Mouse (Mus musculus): ENCODE measurements around the gene Sap30bp. TPM values are rescaled to one million over a fixed set of nuclear protein-coding genes. Genes with fewer than 3 reads are reported as not detected.
A peak's percentile ranks its signal among the peaks of the same experiment; 100 is the strongest.

Sap30bp gene
- polyA plus RNA-seq, 1 experiment, result 24.5 TPM

- Histone ChIP-seq H3K27ac (ENCODE audit: insufficient read depth, low read depth, low read length) (no peak overlapping the region), H3K4me3 (ENCODE audit: insufficient read depth, low read length) (peak overlapping the region; percentile 21; the same call in 1 of the 2 replicates), H3K4me1 (ENCODE audit: control insufficient read depth, insufficient read depth, low read length) (peaks cover 10% of the 10 kb centered on the region)
- TF ChIP-seq CTCF (IDR thresholded peaks at IDR 0.05; ENCODE audit: low read depth, low read length) (no peak), POLR2A (IDR thresholded peaks at IDR 0.05; ENCODE audit: borderline replicate concordance, low read depth, low read length) (no peak)
These were observed 72.8 kb downstream of the Sap30bp start for GRCm38 (mm10) chr11:116005701-116006419.

DNA sequence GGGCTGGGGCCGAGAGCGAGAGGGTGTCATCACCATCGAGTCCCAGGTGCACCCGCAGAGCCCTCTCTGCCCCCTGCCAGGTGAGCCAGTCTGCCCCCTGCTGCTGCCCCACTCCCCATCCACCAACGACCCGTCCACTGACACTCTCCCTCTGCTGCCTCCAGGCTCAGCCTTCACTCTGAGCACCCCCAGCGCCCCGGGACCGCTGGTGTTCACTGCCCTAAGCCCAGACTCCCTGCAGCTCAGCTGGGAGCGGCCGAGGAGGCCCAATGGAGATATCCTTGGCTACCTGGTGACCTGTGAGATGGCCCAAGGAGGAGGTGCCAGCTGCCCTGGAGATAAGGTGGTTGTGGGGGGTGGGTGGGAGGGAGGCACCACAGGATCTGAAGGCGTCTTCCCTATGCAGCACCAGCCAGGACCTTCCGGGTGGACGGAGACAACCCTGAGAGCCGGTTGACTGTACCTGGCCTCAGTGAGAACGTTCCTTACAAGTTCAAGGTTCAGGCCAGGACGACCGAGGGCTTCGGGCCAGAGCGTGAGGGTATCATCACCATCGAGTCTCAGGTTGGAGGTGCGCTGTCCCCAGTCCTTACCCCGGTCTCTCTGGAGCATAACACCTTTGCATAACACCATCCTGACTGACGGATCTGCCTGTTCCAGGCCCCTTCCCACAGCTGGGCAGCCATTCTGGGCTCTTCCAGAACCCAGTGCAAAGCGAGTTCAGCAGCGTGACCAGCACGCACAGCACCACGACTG, 74.2 kb downstream of the Sap30bp start:
- no peak for TF ChIP-seq CTCF (IDR thresholded peaks at IDR 0.05; ENCODE audit: low read depth, low read length)
- no peak for TF ChIP-seq POLR2A (IDR thresholded peaks at IDR 0.05; ENCODE audit: borderline replicate concordance, low read depth, low read length)
- no peak overlapping the region for H3K27ac ChIP-seq (ENCODE audit: insufficient read depth, low read depth, low read length)
- H3K4me3 ChIP-seq (ENCODE audit: insufficient read depth, low read length), result no peak overlapping the region
- H3K4me1 ChIP-seq (ENCODE audit: control insufficient read depth, insufficient read depth, low read length), result peaks cover 14% of the 10 kb centered on the region

DNA sequence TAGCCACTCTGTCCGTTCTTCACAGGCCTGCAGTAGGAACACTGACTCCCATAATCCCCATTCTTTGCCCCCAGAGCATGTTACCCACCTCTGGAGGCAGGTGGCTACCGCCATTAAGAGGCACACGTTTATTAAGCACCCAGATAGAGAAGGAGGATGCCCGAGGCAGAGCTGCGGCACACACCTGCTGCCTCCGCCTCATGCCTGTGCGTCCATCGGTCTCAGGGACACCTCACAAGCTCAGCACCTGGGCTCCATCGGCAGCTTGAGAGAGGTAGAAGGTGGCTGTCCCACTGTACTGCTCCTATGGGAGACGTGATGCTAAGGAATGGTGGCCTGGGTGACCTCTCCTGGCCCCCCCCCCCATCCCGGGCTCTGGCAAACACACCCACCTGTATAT, 75.3 kb downstream of the Sap30bp start:
- Histone ChIP-seq H3K27ac (ENCODE audit: insufficient read depth, low read depth, low read length) (no peak overlapping the region), H3K4me3 (ENCODE audit: insufficient read depth, low read length) (no peak overlapping the region), H3K4me1 (ENCODE audit: control insufficient read depth, insufficient read depth, low read length) (peaks cover 20% of the 10 kb centered on the region)
- no peak for TF ChIP-seq CTCF (IDR thresholded peaks at IDR 0.05; ENCODE audit: low read depth, low read length)
- no peak for TF ChIP-seq POLR2A (IDR thresholded peaks at IDR 0.05; ENCODE audit: borderline replicate concordance, low read depth, low read length)

DNA sequence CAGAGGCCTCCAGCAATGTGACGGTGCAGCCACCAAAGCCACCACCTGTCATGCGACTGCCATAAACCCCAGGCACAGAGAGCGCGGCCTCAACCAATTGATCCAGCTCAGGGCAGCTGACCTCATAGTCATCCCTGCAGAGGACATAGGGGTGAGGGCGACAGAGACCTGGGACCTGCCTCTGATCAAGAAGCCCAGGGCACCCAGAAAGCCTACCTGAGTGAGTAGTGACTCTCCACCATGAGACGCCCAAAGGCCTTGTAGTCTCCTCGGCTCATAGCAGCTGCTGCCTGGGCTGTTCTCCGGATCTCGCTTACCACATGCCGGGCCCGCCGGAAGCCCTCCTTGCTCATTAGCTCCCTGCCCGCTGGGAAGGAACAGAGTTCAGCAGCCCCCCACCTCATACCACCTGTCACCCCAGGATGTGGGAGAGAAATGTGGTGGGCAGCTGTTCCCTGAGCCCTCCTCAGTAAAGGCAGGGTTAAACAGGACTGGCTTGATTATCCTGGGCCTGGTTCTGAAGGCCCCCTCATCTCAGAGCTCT, 75.8 kb downstream of the Sap30bp start:
- peaks cover 20% of the 10 kb centered on the region for H3K4me1 ChIP-seq (ENCODE audit: control insufficient read depth, insufficient read depth, low read length)

GRCm38 (mm10) chr11:116009661-116010060, 76.6 kb downstream of the Sap30bp start:
- TF ChIP-seq POLR2A (IDR thresholded peaks at IDR 0.05; ENCODE audit: borderline replicate concordance, low read depth, low read length) (no peak), CTCF (IDR thresholded peaks at IDR 0.05; ENCODE audit: low read depth, low read length) (no peak)
- Histone ChIP-seq H3K4me1 (ENCODE audit: control insufficient read depth, insufficient read depth, low read length) (peaks cover 17% of the 10 kb centered on the region), H3K4me3 (ENCODE audit: insufficient read depth, low read length) (no peak overlapping the region), H3K27ac (ENCODE audit: insufficient read depth, low read depth, low read length) (no peak overlapping the region)

More for the DNA sequence above, 75.8 kb downstream of the Sap30bp start:
- Histone ChIP-seq H3K27ac (ENCODE audit: insufficient read depth, low read depth, low read length) (no peak overlapping the region), H3K4me3 (ENCODE audit: insufficient read depth, low read length) (no peak overlapping the region)
- TF ChIP-seq CTCF (IDR thresholded peaks at IDR 0.05; ENCODE audit: low read depth, low read length) (no peak), POLR2A (IDR thresholded peaks at IDR 0.05; ENCODE audit: borderline replicate concordance, low read depth, low read length) (no peak)

- peaks cover 16% of the 10 kb centered on the region for H3K4me1 ChIP-seq (ENCODE audit: control insufficient read depth, insufficient read depth, low read length)
- TF ChIP-seq POLR2A (IDR thresholded peaks at IDR 0.05; ENCODE audit: borderline replicate concordance, low read depth, low read length) (no peak), CTCF (IDR thresholded peaks at IDR 0.05; ENCODE audit: low read depth, low read length) (no peak)
- no peak overlapping the region for H3K27ac ChIP-seq (ENCODE audit: insufficient read depth, low read depth, low read length)
- no peak overlapping the region for H3K4me3 ChIP-seq (ENCODE audit: insufficient read depth, low read length)
These were observed 77.1 kb downstream of the Sap30bp start for GRCm38 (mm10) chr11:116010146-116010545.

GRCm38 (mm10) chr11:116010948-116011347, 77.9 kb downstream of the Sap30bp start:
- H3K4me3 ChIP-seq (ENCODE audit: insufficient read depth, low read length), result no peak overlapping the region
- peaks cover 10% of the 10 kb centered on the region for H3K4me1 ChIP-seq (ENCODE audit: control insufficient read depth, insufficient read depth, low read length)
- no peak for TF ChIP-seq POLR2A (IDR thresholded peaks at IDR 0.05; ENCODE audit: borderline replicate concordance, low read depth, low read length)
- TF ChIP-seq CTCF (IDR thresholded peaks at IDR 0.05; ENCODE audit: low read depth, low read length), result no peak
- H3K27ac ChIP-seq (ENCODE audit: insufficient read depth, low read depth, low read length), result no peak overlapping the region

DNA sequence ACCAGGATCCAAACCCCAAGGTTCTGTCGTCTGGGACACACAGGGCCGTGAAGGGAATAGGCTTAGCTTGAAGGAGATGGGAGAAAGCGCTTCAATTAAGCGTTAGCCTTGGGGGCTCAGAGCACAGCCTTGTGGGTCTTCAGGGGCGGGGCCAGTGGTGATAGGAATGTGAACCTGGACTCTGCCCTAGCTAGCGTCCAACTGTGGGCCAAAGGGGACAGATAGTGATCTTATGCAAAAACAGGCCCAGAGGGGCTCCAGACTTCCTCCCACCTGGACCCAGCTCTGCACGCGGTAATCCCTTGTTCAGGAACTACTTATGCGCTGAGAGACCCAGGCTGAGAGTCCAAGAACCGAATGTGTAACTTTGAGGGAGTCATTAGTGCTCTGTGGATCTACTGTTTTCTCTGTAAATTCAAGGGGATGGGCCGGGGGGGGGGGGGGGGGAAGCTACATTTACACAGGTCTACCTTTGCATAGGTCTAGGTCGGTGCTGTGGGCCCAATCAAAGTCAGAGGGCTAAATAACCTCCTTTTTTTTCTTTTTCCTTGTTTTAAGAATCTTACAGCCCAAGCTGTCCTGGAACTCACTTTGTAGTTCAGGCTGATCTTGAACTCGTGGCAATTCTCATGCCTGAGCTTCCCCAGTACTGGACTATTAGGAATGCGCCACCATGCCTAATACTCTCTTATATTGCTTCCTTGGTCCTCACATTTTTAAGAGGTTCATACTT, 78.6 kb downstream of the Sap30bp start:
- Histone ChIP-seq H3K27ac (ENCODE audit: insufficient read depth, low read depth, low read length) (0 out of 2 replicates have a peak overlapping the region, but pooled peaks have one; percentile 19), H3K4me3 (ENCODE audit: insufficient read depth, low read length) (peak overlapping the region; percentile 73), H3K4me1 (ENCODE audit: control insufficient read depth, insufficient read depth, low read length) (peaks cover 13% of the 10 kb centered on the region)
- TF ChIP-seq CTCF (IDR thresholded peaks at IDR 0.05; ENCODE audit: low read depth, low read length) (no peak), POLR2A (IDR thresholded peaks at IDR 0.05; ENCODE audit: borderline replicate concordance, low read depth, low read length) (no peak)

GRCm38 (mm10) chr11:116012262-116012947, 79.3 kb downstream of the Sap30bp start, which contains the start of gene Galk1:
TSS of gene Galk1 (minus strand) at chr11:116012719.
- Histone ChIP-seq H3K4me1 (ENCODE audit: control insufficient read depth, insufficient read depth, low read length) (peaks cover 13% of the 10 kb centered on the region), H3K4me3 (ENCODE audit: insufficient read depth, low read length) (peak within 1 kb of the TSS; percentile 73), H3K27ac (ENCODE audit: insufficient read depth, low read depth, low read length) (0 out of 2 replicates have a peak within 1 kb of the TSS, but pooled peaks have one; percentile 19)
- no peak for TF ChIP-seq POLR2A (IDR thresholded peaks at IDR 0.05; ENCODE audit: borderline replicate concordance, low read depth, low read length)
- TF ChIP-seq CTCF (IDR thresholded peaks at IDR 0.05; ENCODE audit: low read depth, low read length), result no peak
